Mouse (Mus musculus) bone marrow, adult 2 months (tissue): ENCODE measurements around the gene Cabin1.

Experiments used
- CTCF ChIP-seq: fragments of 200-500 bp; IDR thresholded peaks from 2 replicates; pipeline ENCODE4 v1.5.1; 2011; ENCODE audit warnings: low read length, control low read depth; ENCODE audit not compliant: control insufficient read depth, insufficient read depth
- POLR2A ChIP-seq: fragments of 200-500 bp; IDR thresholded peaks from 2 replicates; pipeline ENCODE4 v1.6.1; 2011; ENCODE audit warnings: low read depth, mild to moderate bottlenecking, control low read depth, low read length, borderline replicate concordance; ENCODE audit not compliant: control insufficient read depth

DNA sequence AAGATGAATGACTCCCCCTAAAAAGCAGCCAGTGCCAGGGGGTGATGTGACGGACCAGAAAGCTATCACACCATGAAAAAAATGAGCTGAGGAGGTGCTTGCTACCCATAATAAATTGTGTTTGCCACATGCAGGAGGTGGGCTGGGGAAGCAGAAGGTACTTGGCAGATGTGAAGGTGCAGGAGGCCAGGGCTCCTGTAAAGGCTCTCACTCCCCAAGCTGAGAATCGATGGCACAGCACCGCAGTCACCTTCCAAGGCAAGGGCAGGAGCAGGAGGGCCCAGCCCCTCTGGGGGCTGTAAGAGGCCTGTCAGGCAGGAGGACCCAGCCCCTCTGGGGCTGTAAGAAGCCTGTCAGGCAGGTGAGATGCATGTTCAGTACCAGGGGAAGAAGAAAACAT, 102.3 kb downstream of the Cabin1 start:
- TF ChIP-seq CTCF, result no peak
- no peak for TF ChIP-seq POLR2A
